Mouse (Mus musculus) brain, adult 2 months (tissue): ENCODE data around the gene Rgs12.

Experiments used
- DNase-seq: peaks from one replicate; pipeline ENCODE4 v3.0.0; 2011; ENCODE audit warnings: low read depth, low spot score

Rgs12 gene

GRCm38 (mm10) chr5:35076369-35076768 is 127.1 kb downstream of the Rgs12 start:
- no peak for DNase-seq

DNA sequence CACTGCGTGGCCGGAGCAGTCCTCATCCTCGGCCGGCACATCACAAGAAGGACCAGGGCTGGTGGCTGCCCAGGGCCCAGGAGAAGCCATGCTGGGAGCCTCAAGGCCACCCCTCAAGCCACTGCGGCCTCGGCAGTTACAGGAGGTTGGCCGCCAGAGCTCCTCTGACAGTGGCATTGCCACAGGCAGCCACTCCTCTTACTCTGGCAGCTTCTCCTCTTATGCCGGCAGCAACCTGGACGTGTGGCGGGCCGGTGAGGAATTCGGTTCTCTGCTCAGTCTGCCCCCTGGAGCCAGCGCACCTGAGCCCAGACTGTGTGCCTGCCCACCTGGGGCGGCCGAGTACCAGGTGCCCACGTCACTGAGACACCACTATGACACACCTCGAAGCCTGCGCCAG is 129.9 kb downstream of the Rgs12 start:
- no peak for DNase-seq

GRCm38 (mm10) chr5:35084913-35085312 is 135.7 kb downstream of the Rgs12 start:
- DNase-seq, result peak; percentile 28

GRCm38 (mm10) chr5:35088785-35089613 is 139.8 kb downstream of the Rgs12 start:
- DNase-seq, result peak; percentile 87
